Mouse (Mus musculus) heart, adult 2 months (tissue): ENCODE data around the gene Tmem132e. TPM values are rescaled to one million over a fixed set of nuclear protein-coding genes. Genes with fewer than 3 reads are reported as not detected.

Source experiments
- DNase-seq, 2 experiments: peaks; one replicate each; pipeline ENCODE4 v3.0.0; 2021
- H3K27ac ChIP-seq: fragments of 200-600 bp; 2 replicates; pipeline ENCODE4 v1.8.1; 2022
- H3K27me3 ChIP-seq: fragments of 200-500 bp; 2 replicates; pipeline ENCODE4 v1.6.1; 2012; ENCODE audit warnings: mild to moderate bottlenecking, low read length, inconsistent platforms, mixed read lengths; ENCODE audit not compliant: control insufficient read depth, insufficient read depth
- H3K36me3 ChIP-seq: fragments of 200-500 bp; 2 replicates; pipeline ENCODE4 v1.6.1; 2012; ENCODE audit warnings: low read length, inconsistent platforms; ENCODE audit not compliant: control insufficient read depth, insufficient read depth
- H3K4me1 ChIP-seq: fragments of 200-500 bp; 2 replicates; pipeline ENCODE4 v1.6.1; 2011; ENCODE audit warnings: low read length; ENCODE audit not compliant: control insufficient read depth, insufficient read depth
- H3K4me3 ChIP-seq: fragments of 200-600 bp; 2 replicates; pipeline ENCODE4 v1.8.1; 2022
- H3K79me2 ChIP-seq: fragments of 200-500 bp; replicated peaks from 2 replicates; pipeline ENCODE4 v1.6.1; 2012; ENCODE audit warnings: mild to moderate bottlenecking, inconsistent platforms, low read length, moderate library complexity, mixed read lengths; ENCODE audit not compliant: control insufficient read depth, insufficient read depth
- H3K9ac ChIP-seq: fragments of 200-500 bp; 2 replicates; pipeline ENCODE4 v1.6.1; 2012; ENCODE audit warnings: low read depth, mild to moderate bottlenecking, control low read depth, inconsistent platforms, low read length, mixed read lengths
- CTCF ChIP-seq: fragments of 200-600 bp; IDR thresholded peaks from 2 replicates; pipeline ENCODE4 v1.8.1; 2022; ENCODE audit warnings: antibody characterized with exemption, mild to moderate bottlenecking, moderate library complexity
- EP300 ChIP-seq: fragments of 200-500 bp; IDR thresholded peaks from 2 replicates; pipeline ENCODE4 v1.6.1; 2011; ENCODE audit warnings: low read depth, low read length, control low read depth; ENCODE audit not compliant: insufficient read depth
- POLR2A ChIP-seq: fragments of 200-500 bp; IDR thresholded peaks from 2 replicates; pipeline ENCODE4 v1.6.1; 2011; ENCODE audit warnings: mild to moderate bottlenecking, low read depth, low read length, control low read depth; ENCODE audit not compliant: insufficient read depth
- WGBS: fragments of 180-500 bp; shearing (Covaris S2); methylation state at CpG from one replicate; pipeline ENCODE4 v1.1.7; 2018; 5-methylcytosine and 5-hydroxymethylcytosine counted together
- intact Hi-C: fragments of 180-260 bp; cut with DNase I; formaldehyde crosslinking; loops from one replicate; pipeline ENCODE4 v1.15.1; 2025
- polyA plus RNA-seq: library from polyadenylated mRNA; depleted of rRNA; stranded (reverse); fragments of >200 nt; gene quantifications from 2 replicates; pipeline ENCODE4 v1.2.3, GENCODE M21; 2012; rRNA removed
- total RNA-seq, 2 experiments: library from RNA; stranded (reverse); gene quantifications; 2 replicates each; pipeline ENCODE4 v1.2.3; 2021

Tmem132e gene
- total and polyA plus RNA-seq, 3 experiments: 0.10 to 0.26 (median 0.14) TPM

GRCm38 (mm10) chr11:82476092-82476491, 87.4 kb downstream of the Tmem132e start:
- Histone ChIP-seq H3K9ac (no peak overlapping the region), H3K27me3 (no peaks in the 10 kb centered on the region), H3K36me3 (no peaks in the 10 kb centered on the region), H3K4me1 (no peaks in the 10 kb centered on the region), H3K79me2 (no peaks in the 10 kb centered on the region), H3K27ac (no peak overlapping the region), H3K4me3 (no peak overlapping the region)
- TF ChIP-seq POLR2A (no peak), EP300 (no peak), CTCF (no peak)
- no peak for DNase-seq
- WGBS: 68% methylated on average over 4 of the region's 4 CpGs
- intact Hi-C loops: no loop called here

DNA sequence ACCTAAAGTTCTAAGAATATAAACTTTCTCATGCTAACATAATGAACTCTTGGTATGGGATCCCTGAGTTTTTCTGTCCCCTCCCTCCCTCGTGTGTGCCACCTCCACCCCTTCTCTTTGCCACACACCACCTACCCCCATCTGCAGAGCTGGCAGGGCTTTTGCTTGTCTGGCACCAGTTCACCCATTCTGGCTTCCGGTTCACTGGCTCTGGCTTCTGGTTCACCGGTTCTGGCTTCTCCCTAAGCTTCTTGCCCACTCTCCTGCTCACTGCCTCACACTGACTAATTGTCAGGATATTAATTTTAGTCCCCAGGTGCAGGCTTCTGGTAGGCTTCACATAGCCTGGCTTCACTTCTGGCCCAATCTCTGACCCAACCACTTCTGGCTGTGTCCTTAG, 88.7 kb downstream of the Tmem132e start:
- intact Hi-C loops: no loop called here
- Histone ChIP-seq H3K27ac (no peak overlapping the region), H3K9ac (no peak overlapping the region), H3K27me3 (no peaks in the 10 kb centered on the region), H3K79me2 (no peaks in the 10 kb centered on the region), H3K4me1 (no peaks in the 10 kb centered on the region), H3K36me3 (no peaks in the 10 kb centered on the region), H3K4me3 (no peak overlapping the region)
- TF ChIP-seq POLR2A (no peak), EP300 (no peak), CTCF (no peak)
- DNase-seq: no peak
- 79% methylated on average over 3 of the region's 3 CpGs for WGBS

DNA sequence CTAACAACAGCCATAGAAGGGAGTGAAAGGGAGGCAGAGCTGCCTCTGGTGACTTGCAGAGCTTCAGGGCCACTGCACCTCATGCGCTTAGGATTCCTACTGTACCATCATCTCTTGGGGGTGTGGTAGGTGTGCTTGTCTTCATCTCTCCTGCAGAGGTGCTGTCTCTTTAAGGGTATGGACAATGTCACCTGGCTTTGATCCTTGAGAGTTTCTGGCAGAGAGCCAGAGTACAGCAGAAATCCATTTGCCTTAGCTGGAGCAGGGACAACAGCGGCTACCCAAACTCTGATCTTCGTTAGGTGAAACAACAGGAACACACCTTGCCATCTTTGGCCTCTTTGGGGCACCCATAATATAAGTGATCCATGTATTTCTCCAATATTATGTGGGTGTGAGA, 92.2 kb downstream of the Tmem132e start:
- H3K36me3 ChIP-seq: no peaks in the 10 kb centered on the region
- DNase-seq: no peak
- no peak overlapping the region for H3K27ac ChIP-seq
- H3K27me3 ChIP-seq: peaks cover 2% of the 10 kb centered on the region; the same call in 1 of the 2 replicates
- 74% methylated on average over 3 of the region's 3 CpGs for WGBS
- TF ChIP-seq EP300 (no peak), POLR2A (no peak), CTCF (no peak)
- H3K4me1 ChIP-seq: no peaks in the 10 kb centered on the region
- intact Hi-C loops: no loop called here
- no peak overlapping the region for H3K4me3 ChIP-seq
- no peak overlapping the region for H3K9ac ChIP-seq
- no peaks in the 10 kb centered on the region for H3K79me2 ChIP-seq

DNA sequence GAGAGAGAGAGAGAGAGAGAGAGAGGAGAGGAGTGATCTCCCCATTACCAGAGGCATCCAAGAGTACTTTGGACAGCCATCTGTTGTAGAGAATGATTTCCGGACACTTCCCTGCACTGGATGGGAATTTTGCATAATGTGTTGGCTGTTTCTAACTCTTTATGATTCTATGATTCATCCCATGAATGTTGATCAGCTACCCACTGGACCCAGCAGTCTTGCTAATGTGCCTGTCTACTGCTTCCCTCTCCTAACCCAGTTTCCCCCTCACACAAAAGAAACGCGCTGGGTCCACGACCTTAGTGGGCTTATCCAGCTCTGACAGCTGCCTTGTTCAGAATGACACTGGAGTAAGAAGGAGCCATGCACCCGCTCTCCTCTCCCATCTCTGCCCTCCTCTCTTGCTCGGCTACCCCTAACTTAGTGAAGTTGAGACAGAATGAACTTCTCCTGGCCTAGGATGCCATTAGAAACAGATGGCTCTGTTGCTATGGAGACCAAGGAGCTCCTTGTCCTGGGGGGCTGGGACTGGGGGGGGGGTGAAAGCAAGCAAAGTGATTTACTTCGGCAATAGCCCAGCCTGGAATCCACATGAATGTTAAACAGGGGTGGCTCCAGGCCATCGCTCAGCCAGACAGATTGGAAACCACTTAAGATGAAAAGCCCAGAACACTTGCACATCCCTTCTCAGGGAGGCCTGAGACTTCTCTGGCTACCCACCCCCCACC, 98.8 kb downstream of the Tmem132e start:
- peaks cover 2% of the 10 kb centered on the region; the same call in 1 of the 2 replicates for H3K27me3 ChIP-seq
- no peak overlapping the region for H3K4me3 ChIP-seq
- no peak overlapping the region for H3K27ac ChIP-seq
- no peak overlapping the region for H3K9ac ChIP-seq
- no peaks in the 10 kb centered on the region for H3K79me2 ChIP-seq
- intact Hi-C loops: no loop called here
- TF ChIP-seq POLR2A (no peak), EP300 (no peak), CTCF (no peak)
- H3K36me3 ChIP-seq: no peaks in the 10 kb centered on the region
- DNase-seq: no peak
- 62% methylated on average over 8 of the region's 8 CpGs for WGBS
- no peaks in the 10 kb centered on the region for H3K4me1 ChIP-seq

- no peak overlapping the region for H3K4me3 ChIP-seq
- no peak for DNase-seq
- H3K9ac ChIP-seq: no peak overlapping the region
- H3K79me2 ChIP-seq: no peaks in the 10 kb centered on the region
- H3K4me1 ChIP-seq: no peaks in the 10 kb centered on the region
- TF ChIP-seq CTCF (no peak), POLR2A (no peak), EP300 (no peak)
- no peaks in the 10 kb centered on the region for H3K36me3 ChIP-seq
- intact Hi-C loops: no loop called here
- no peaks in the 10 kb centered on the region for H3K27me3 ChIP-seq
- no peak overlapping the region for H3K27ac ChIP-seq
- 75% methylated on average over 3 of the region's 3 CpGs for WGBS
These were observed 102.2 kb downstream of the Tmem132e start for GRCm38 (mm10) chr11:82490896-82491295.

Other genes with a start within 250 kb of the Tmem132e start
- gene Ccl1, start 83.2 kb upstream of the Tmem132e start, total RNA-seq: not detected
- gene Ccl1, start 83.2 kb upstream of the Tmem132e start, polyA plus RNA-seq: not detected in 2 replicates